26 mouse cellular contexts compared by ENCODE assay signal in the genomic region with DNA sequence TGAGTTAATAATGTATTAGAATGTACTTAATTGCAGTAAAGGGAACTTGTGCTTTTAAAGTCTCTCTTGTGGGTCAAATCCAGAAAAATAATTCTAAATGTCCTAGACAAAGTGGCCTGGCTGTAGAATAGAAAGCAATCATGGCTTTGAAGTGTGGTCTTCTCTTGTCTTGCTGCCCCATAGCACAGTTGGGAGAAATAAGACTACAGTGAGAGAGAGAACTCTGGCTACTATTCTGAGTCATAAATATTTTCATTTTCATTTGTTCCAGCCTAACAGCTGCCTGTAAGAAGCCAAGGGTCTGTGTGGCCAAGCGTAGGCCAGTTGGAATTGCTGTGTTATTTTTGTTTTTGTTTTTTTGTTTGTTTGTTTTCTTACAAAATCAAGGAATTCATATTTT. TPM values are rescaled to one million over a fixed set of nuclear protein-coding genes. Genes with fewer than 3 reads are reported as not detected.
DNase-seq lines count a peak whose midpoint lies in the region; ATAC-seq and TF ChIP-seq lines count a peak whose summit lies in the region.
"Had no signal": no experiment of that assay in that cellular context is flagged by ENCODE, and none has a peak within 500 bp of the region (broad histone marks: within the 10 kb centered on the region; RNA-seq: fewer than 3 reads in every experiment).

No protein-coding gene starts in this region.

- H3K27ac ChIP-seq in gastrocnemius, adult 2 months: peak overlapping the region; percentile 73; the same call in 1 of the 2 replicates
- H3K27ac ChIP-seq in intestine, postnatal 0 days (ENCODE audit: low read depth, low read length): peak overlapping the region; percentile 5; the same call in 1 of the 2 replicates
- no peak overlapping the region for H3K27ac ChIP-seq in intestine, embryonic 15.5 days
- H3K27ac ChIP-seq in lung, embryonic 16.5 days (ENCODE audit: low read length): peak overlapping the region; percentile 86; the same call in 1 of the 2 replicates
- H3K27ac ChIP-seq: embryonic facial prominence, embryonic 13.5 days; embryonic facial prominence, embryonic 15.5 days; forebrain, embryonic 10.5 days; forebrain, embryonic 12.5 days had no signal

- H3K4me2 ChIP-seq in intestine, postnatal 0 days (replicated peaks; ENCODE audit: low read depth): no peak overlapping the region
- no peak overlapping the region for H3K4me2 ChIP-seq in intestine, embryonic 15.5 days (replicated peaks)
- no peak overlapping the region for H3K4me2 ChIP-seq in lung, embryonic 16.5 days (ENCODE audit: low read depth, low read length)
- H3K4me2 ChIP-seq: embryonic facial prominence, embryonic 13.5 days; embryonic facial prominence, embryonic 15.5 days; forebrain, embryonic 12.5 days had no signal

- H3K9ac ChIP-seq in intestine, postnatal 0 days (ENCODE audit: low read depth, low read length): no peak overlapping the region
- no peak overlapping the region for H3K9ac ChIP-seq in intestine, embryonic 15.5 days
- no peak overlapping the region for H3K9ac ChIP-seq in lung, embryonic 16.5 days (ENCODE audit: low read length)
- H3K9ac ChIP-seq: embryonic facial prominence, embryonic 13.5 days; embryonic facial prominence, embryonic 15.5 days; forebrain, embryonic 12.5 days had no signal

- 77% methylated on average over 1 of the region's 1 CpGs for WGBS in intestine, postnatal 0 days
- 80% methylated on average over 1 of the region's 1 CpGs for WGBS in intestine, embryonic 15.5 days
- WGBS in lung, embryonic 16.5 days: 71% methylated on average over 1 of the region's 1 CpGs

- DNase-seq in gastrocnemius, adult 2 months: no peak
- no peak for DNase-seq in gastrocnemius, postnatal 25 days
- DNase-seq in lung, postnatal 4 days: no peak
- peak; percentile 71 for DNase-seq in A20 (ENCODE audit: low read depth, low spot score)
- no peak for DNase-seq in urinary bladder, postnatal 36 days (ENCODE audit: low spot score in 2 of 2)
- DNase-seq: adrenal gland, adult 8-10 months; adrenal gland, postnatal 14 days; adrenal gland, postnatal 36 days; cerebellum, adult 11-12 months; cerebellum, adult 2 months; cerebellum, adult 9-10 months; cerebellum, postnatal 10 days; cerebellum, postnatal 25 days had no signal

- no peaks in the 10 kb centered on the region for H3K27me3 ChIP-seq in intestine, postnatal 0 days (replicated peaks; ENCODE audit: control insufficient read depth, insufficient read depth, low read length)
- H3K27me3 ChIP-seq in intestine, embryonic 15.5 days (replicated peaks): no peaks in the 10 kb centered on the region
- no peaks in the 10 kb centered on the region for H3K27me3 ChIP-seq in lung, embryonic 16.5 days (ENCODE audit: control insufficient read depth, insufficient read depth, low read depth, low read length)
- H3K27me3 ChIP-seq: embryonic facial prominence, embryonic 13.5 days; embryonic facial prominence, embryonic 15.5 days; forebrain, embryonic 12.5 days; Patski had no signal

- 0 out of 2 replicates have a peak, but pooled peaks cover 5% of the 10 kb centered on the region for H3K4me1 ChIP-seq in intestine, postnatal 0 days (replicated peaks; ENCODE audit: control insufficient read depth, insufficient read depth, low read length)
- peaks cover 8% of the 10 kb centered on the region; the same call in 1 of the 2 replicates for H3K4me1 ChIP-seq in intestine, embryonic 15.5 days (replicated peaks)
- 0 out of 2 replicates have a peak, but pooled peaks cover 9% of the 10 kb centered on the region for H3K4me1 ChIP-seq in lung, embryonic 16.5 days (replicated peaks; ENCODE audit: control insufficient read depth, insufficient read depth, low read length)
- H3K4me1 ChIP-seq: embryonic facial prominence, embryonic 13.5 days; embryonic facial prominence, embryonic 15.5 days; forebrain, embryonic 12.5 days had no signal

- intact Hi-C loops in gastrocnemius, adult 2 months (cut with DNase I): loop anchor here (5.0 kb wide), 1 partner anchor 43 kb away; a partner anchor contains a TSS

- no peak for TF ChIP-seq CTCF in gastrocnemius, adult 2 months (IDR thresholded peaks at IDR 0.05)
- TF ChIP-seq CTCF in intestine, postnatal 0 days (IDR thresholded peaks at IDR 0.05; ENCODE audit: low read depth): no peak

- no peaks in the 10 kb centered on the region for H3K9me3 ChIP-seq in intestine, postnatal 0 days (ENCODE audit: control insufficient read depth)
- no peaks in the 10 kb centered on the region for H3K9me3 ChIP-seq in intestine, embryonic 15.5 days
- no peaks in the 10 kb centered on the region for H3K9me3 ChIP-seq in lung, embryonic 16.5 days (ENCODE audit: control insufficient read depth, low read length)
- H3K9me3 ChIP-seq: embryonic facial prominence, embryonic 13.5 days; embryonic facial prominence, embryonic 15.5 days; forebrain, embryonic 10.5 days; forebrain, embryonic 12.5 days; G1E had no signal

- ATAC-seq in intestine, postnatal 0 days: no peak
- ATAC-seq in intestine, embryonic 15.5 days: no peak
- no peak for ATAC-seq in lung, embryonic 16.5 days (ENCODE audit: low read depth)
- ATAC-seq: activated CD4-positive, CD25-positive, alpha-beta regulatory T cell, adult 4 months; forebrain, embryonic 14.5 days; forebrain, embryonic 16.5 days; Patski had no signal

- no peak overlapping the region for H3K4me3 ChIP-seq in gastrocnemius, adult 2 months
- no peak overlapping the region for H3K4me3 ChIP-seq in intestine, postnatal 0 days (ENCODE audit: low read depth, low read length)
- H3K4me3 ChIP-seq in intestine, embryonic 15.5 days (replicated peaks): no peak overlapping the region
- H3K4me3 ChIP-seq in lung, embryonic 16.5 days (ENCODE audit: low read length): no peak overlapping the region
- H3K4me3 ChIP-seq: embryonic facial prominence, embryonic 13.5 days; embryonic facial prominence, embryonic 15.5 days; erythroblast, embryonic 14.5 days; forebrain, embryonic 10.5 days; forebrain, embryonic 12.5 days had no signal

- no peaks in the 10 kb centered on the region for H3K36me3 ChIP-seq in intestine, postnatal 0 days (ENCODE audit: control insufficient read depth, insufficient read depth)
- H3K36me3 ChIP-seq in intestine, embryonic 15.5 days: no peaks in the 10 kb centered on the region
- H3K36me3 ChIP-seq in lung, embryonic 16.5 days (ENCODE audit: control insufficient read depth, insufficient read depth, low read length): no peaks in the 10 kb centered on the region
- H3K36me3 ChIP-seq: embryonic facial prominence, embryonic 13.5 days; embryonic facial prominence, embryonic 15.5 days; forebrain, embryonic 10.5 days; forebrain, embryonic 12.5 days; G1E had no signal

RNA-seq across cellular contexts. Expression of a gene that starts 44.2 kb away (rescaled TPM):
- total RNA-seq in gastrocnemius, adult 2 months (2021): 10 to 100 TPM; 10.4 to 20.1 TPM
- 10 to 100 TPM; 19.6 to 20.7 TPM for total RNA-seq in gastrocnemius, postnatal 25 days (2021)
- polyA plus RNA-seq in intestine, postnatal 0 days (2015; fragmentation: Nextera tagmentation; extraction: Ambion mirVana): 108 and 114 TPM in 2 replicates
- polyA plus RNA-seq in intestine, embryonic 15.5 days (2015; fragmentation: Nextera tagmentation; extraction: Ambion mirVana): 36.5 and 37.4 TPM in 2 replicates
- polyA plus RNA-seq in lung, embryonic 16.5 days (2015; fragmentation: Nextera tagmentation; extraction: Ambion mirVana): 80.1 and 82.9 TPM in 2 replicates
- total RNA-seq: G1E had no signal
- polyA plus RNA-seq: G1E had no signal
